Mouse (Mus musculus): ENCODE data around the gene Rbfox1.

- TF ChIP-seq CTCF (IDR thresholded peaks at IDR 0.05; ENCODE audit: borderline replicate concordance, extremely low read depth, insufficient read depth, insufficient read length) (no peak), POLR2A (IDR thresholded peaks at IDR 0.05; ENCODE audit: borderline replicate concordance, extremely low read depth, insufficient read depth, insufficient read length, poor library complexity, severe bottlenecking) (no peak)
Observed at GRCm38 (mm10) chr16:6091326-6092123, 206.4 kb downstream of the Rbfox1 start.

All from brain, embryonic 14.5 days (tissue).